Mouse (Mus musculus) heart, postnatal 0 days (tissue): ENCODE data around the gene Hmgcl.

Experiments
- CTCF ChIP-seq: IDR thresholded peaks from 2 replicates; pipeline ENCODE4 v1.5.1; 2016; ENCODE audit warnings: antibody characterized with exemption, control low read depth, low read depth
- EP300 ChIP-seq: IDR thresholded peaks from 2 replicates; pipeline ENCODE4 v1.6.1; 2016; ENCODE audit warnings: antibody characterized with exemption, low read depth

GRCm38 (mm10) chr4:135899050-135899448 is 47.2 kb upstream of the Hmgcl start:
- TF ChIP-seq CTCF (no peak), EP300 (no peak)
